Mouse (Mus musculus) G1E (cell line): ENCODE results near the gene Dll4.

Source experiments
- CTCF ChIP-seq: IDR thresholded peaks from 2 replicates; pipeline ENCODE4 v1.5.1; 2012; ENCODE audit warnings: low read depth, low read length, inconsistent platforms, mixed read lengths
- GATA1 ChIP-seq: IDR thresholded peaks from 2 replicates; pipeline ENCODE4 v1.6.1; 2012; ENCODE audit warnings: borderline replicate concordance, low read length, inconsistent platforms, mixed read lengths

DNA sequence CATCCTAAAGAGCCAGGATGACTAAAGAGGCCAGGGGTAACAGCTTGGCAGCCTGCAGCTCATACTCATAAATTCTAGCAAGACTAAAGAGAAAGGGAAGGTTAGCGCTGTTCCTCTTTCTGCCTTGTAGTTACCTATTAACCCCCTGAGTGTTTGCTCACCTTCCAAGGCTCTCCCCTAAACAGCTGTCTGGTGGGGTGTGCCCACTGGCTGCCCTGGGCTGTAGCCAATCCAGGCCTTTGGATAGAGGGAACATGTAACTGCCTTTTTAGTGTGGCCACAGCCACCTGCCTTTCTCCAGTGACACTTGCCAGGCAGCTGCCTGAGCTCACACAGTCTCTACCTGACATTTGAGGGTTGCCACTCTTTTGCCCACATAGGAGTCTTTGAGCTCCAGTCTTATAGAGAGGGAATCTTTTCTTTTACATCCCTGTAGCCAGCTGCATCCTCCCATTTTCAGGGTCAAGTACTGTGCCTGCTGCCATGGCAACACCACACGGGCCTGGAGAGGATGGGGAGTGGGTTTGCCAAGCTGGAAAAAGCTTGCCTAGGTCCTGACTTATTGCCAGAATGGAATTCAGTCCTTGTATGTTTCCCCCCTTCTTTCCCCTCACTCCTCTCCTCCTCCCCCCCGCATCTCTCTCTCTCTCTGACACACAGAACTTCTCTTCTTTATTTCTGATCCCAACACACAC lies 3.7 kb downstream of the Dll4 start:
- TF ChIP-seq CTCF (no peak), GATA1 (no peak)
